Mouse (Mus musculus) MN1 (cell line): ENCODE measurements around the gene Jchain.
"Not testable (repeated sequence)": the region's sequence is repeated elsewhere in the genome, so short reads cannot be mapped to it uniquely, and the experiment has no call there.

Experiments used
- DNase-seq: peaks from one replicate; pipeline ENCODE4 v3.0.0-alpha.2; 2016; ENCODE audit warnings: low spot score

Gene Jchain

GRCm38 (mm10) chr5:88527657-88528056, at the start of gene Jchain:
TSS of gene Jchain (minus strand) at chr5:88527891.
- no peak for DNase-seq

GRCm38 (mm10) chr5:88575506-88576338, 48.0 kb upstream of the Jchain start:
- DNase-seq: peak; percentile 55

DNA sequence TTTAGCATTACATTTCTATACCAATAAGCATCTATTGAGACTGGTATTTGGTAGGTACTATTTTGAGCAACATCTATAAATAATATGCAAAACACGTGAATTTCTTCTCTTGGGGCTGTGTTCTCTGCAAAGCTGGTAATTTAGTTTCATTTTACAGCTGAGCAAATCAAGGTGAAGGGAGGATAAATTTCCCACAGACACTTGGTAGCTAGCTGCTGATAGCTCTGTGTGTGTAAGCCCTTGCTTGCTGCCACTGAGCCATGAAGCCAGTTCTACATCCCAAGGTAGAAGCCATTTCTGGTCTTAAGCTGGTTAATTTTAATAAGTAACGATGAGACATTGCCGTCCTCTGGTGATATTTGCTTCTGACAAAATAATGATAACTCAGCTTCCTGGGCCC, 47.1 kb upstream of the Jchain start:
- no peak for DNase-seq

GRCm38 (mm10) chr5:88569541-88569940, 41.9 kb upstream of the Jchain start:
- DNase-seq: no peak

DNA sequence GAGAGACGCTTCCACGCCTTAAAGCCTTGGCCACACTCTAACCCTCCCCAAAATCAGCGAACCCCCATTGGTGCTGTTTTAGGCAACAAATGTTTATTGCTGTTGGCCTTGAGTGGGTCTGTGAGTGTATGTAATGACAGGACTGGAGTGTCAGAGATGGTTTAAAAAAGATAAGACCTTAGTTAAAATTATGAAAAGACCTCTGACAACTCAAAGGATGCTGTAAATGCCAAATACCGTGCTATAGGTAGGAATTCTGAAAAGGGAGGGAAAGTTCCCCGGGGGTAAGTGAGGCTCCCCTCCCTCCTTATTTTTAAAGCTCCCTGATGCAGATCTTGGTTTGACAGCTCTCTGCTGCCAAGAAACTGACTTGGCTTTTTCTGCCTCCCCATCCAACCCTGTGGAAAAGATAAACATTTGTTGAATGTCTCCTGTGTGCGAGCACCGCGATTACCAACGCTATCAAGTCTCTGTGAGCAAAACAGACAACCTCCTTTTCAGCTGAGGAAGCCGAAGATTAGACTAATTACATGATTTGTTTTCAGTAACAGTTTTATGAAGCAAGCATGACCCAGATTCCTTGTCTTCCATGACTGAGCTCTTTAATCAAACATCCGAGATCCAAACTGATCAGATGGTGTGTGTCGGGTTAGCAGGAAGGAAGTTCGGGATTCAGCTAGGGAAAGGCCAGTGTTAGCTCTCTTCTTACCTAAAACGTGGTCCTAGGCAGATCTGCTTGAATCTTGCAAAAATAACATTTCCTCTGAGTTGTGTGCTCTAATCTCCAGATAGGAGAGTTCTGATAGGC, 38.5 kb upstream of the Jchain start:
- DNase-seq: peak; percentile 63

DNA sequence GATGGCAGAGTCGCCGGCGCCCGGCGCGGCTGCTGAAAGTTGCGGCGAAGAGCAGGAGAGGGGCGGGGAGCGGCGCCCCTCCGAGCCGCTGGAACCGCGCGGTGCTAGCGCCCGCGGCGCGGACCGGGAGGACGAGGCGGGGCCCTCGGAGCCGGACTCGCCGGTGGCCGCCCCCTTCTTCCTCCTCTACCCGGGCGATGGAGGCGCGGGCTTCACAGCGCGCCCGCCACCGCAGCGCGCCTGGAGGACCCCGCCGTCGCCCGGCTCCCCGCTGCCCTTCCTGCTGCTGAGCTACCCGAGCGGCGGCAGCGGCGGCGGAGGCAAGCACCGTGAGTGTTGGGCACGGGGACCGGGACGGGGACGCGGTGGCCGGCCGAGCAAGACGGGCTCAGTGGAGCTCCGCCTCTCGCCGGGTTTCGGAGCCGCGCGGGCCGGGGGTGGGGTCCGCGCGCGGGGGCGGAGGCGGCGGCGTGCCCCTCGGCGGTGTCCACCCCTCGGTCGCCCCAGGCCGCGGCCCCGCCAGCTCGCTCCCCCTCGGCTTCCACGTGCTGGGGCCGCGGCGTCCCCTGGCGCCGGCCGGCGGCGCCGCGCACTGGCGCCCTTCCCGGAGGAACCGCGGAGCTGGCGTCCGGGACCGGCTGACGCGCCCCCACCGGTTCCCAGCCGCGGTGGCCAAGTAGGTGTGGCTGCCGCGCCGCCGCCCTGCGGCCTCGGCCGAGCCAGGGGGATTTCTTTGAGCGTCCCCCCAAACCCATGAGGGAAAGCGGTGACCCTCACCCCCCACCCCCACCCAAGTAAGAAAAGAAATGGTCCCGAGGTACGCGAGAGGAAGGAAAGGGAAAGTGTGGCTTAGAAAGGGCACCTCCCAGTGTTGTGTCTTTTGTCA, 37.7 kb upstream of the Jchain start:
- peak; percentile 72 for DNase-seq

GRCm38 (mm10) chr5:88564501-88565147, 36.9 kb upstream of the Jchain start, which contains the start of gene Rufy3:
TSS of gene Rufy3 (plus strand) at chr5:88565040.
- peak; percentile 93 for DNase-seq

GRCm38 (mm10) chr5:88562863-88563780, 35.4 kb upstream of the Jchain start:
- no peak for DNase-seq

GRCm38 (mm10) chr5:88561080-88561814, 33.6 kb upstream of the Jchain start:
- DNase-seq: peak; percentile 49

- no peak for DNase-seq
Measured at GRCm38 (mm10) chr5:88558991-88559390, 31.3 kb upstream of the Jchain start.

DNA sequence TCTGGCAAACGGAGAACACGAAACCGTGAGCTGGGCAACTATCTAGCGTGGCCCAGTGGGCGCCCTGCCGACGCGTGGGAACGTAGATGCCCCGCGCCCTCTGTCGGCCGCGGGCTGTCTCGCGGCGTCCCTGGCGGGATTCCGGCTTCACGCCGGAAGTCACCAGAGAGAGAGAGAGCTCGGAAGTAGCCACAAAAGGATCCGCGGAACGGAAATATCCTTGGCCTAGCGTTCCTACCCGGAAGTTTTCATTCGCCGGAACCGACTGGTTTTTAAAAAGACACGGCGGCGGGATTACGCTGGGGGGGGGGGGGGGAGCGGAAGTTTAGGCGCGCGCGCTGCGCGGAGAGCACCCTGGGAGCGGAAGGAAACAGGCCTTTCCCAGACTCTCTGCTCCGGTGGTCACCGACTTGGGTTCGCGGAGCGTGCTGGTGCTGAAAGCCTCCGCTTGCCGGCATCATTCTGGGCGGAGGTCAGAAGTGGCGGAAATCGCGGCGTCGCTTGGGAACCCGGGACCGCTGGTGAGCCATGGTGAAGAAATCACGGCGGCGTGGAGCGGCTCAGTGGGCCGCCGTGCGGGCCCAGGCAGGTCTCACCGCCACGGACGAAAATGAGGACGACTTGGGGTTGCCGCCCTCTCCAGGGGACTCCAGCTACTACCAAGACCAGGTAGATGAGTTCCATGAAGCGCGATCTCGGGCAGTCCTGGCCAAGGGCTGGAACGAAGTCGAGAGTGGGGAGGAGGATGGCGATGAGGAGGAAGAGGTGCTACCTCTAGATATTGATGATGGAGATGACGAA, 26.6 kb upstream of the Jchain start, which contains the start of gene Utp3:
TSS of gene Utp3 (plus strand) at position 377 of the 801 bp plus-strand sequence.
- peak; percentile 100 for DNase-seq

GRCm38 (mm10) chr5:88553271-88554085, 25.8 kb upstream of the Jchain start:
- peak; percentile 22 for DNase-seq

GRCm38 (mm10) chr5:88545536-88545935, 17.8 kb upstream of the Jchain start:
- no peak for DNase-seq

GRCm38 (mm10) chr5:88544411-88544810, 16.7 kb upstream of the Jchain start:
- not testable (repeated sequence) for DNase-seq

DNA sequence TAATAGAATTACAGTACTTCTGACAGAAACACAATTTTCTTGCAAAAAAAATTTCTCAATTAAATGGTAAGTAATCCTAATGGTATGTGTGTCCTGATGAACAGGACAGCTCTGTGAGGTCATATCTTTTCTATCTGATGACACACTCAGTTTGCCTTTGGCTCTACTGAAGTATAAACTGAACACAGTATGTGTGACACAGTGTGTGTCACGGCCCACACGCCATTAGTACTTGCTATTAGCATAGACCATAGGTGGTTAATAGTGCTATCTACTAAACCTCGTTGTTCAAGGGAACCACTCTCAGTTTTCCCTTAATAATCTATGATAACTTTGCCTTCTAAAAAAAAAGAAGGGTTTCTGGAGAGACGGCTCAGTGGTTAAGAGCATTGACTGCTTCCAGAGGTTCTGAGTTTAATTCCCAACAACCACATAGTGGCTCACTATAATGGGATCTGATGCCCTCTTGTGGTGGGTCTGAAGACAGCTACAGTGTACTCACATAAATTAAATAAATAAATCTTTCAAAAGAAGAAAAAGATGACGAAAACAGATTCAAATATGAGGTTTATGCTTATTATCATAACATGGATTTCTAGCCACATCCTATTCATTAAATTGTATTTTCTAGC, 15.1 kb upstream of the Jchain start:
- peak; percentile 45 for DNase-seq

GRCm38 (mm10) chr5:88540845-88541244, 13.2 kb upstream of the Jchain start:
- no peak for DNase-seq

DNA sequence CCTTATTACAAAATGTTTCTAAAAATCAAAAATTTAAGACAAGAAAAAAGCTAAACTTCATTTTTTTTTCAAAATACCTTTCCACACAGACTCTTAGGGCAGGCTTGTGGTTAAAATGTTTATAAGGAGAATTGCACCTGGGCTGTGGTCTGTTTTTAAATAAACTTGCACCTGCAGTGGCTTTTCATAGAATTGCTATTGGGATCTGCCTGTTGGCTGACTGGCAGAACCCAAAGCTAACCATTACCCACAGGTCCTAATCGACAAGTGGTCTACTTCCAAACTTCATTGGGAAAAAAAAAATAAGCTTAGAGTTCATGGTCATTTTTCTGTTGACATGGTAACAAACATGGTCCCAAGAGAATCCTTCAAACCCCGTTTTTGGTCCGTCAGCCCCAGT, 7.0 kb upstream of the Jchain start:
- no peak for DNase-seq
